Mouse (Mus musculus) colon, adult 2 months (tissue): Measurements from ENCODE around the gene Olfr147. TPM values are rescaled to one million over a fixed set of nuclear protein-coding genes. Genes with fewer than 3 reads are reported as not detected.

Source experiments
- polyA plus RNA-seq: library from polyadenylated mRNA; depleted of rRNA; stranded (reverse); fragments of >200 nt; gene quantifications from 2 replicates; pipeline ENCODE4 v1.2.3, GENCODE M21; 2012; rRNA removed

Olfr147 gene
- polyA plus RNA-seq = not detected in 2 replicates

DNA sequence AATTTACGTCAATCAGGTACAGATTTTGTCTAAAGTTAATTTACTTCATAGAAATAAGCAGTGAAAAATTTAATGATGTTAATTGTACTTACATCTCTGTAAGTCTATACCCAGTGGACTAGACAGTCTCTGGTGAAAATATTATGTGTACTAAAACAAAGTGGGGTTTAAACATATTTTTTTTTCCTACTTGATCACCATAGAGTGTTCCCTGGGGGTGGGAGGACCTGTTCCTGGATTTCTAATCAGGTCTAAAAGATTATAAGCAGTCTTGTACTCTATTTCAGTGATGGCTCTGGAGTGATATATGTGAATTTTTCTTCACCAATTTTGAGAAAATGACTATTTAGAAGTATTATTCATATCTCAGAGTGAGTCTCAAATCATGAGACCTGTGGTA, at the start of gene Olfr147:
Gene Olfr147 (plus strand): TSS at position 301 of the 400 bp plus-strand sequence.

DNA sequence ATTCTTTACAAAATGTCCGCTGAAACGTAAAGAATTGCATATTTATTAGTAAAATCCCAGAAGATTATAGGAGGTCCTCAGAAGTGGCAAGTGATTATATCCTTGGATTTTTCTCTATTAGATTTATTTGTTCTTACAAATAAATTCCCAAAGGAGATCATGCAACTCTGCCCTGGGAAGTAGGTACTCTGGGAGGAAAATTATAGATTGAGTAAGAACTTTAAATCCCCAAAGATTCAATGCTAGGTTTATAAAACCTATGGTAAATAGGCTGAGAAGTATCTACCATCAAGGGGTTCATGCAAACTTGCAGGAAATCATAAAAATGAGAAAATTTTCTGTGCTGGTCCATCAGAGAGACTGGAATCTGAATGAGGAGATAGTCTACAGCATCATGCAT, 34.9 kb upstream of the Olfr147 start, which contains the start of gene Olfr250:
Gene Olfr250 (plus strand): TSS at position 301 of the 400 bp plus-strand sequence.

DNA sequence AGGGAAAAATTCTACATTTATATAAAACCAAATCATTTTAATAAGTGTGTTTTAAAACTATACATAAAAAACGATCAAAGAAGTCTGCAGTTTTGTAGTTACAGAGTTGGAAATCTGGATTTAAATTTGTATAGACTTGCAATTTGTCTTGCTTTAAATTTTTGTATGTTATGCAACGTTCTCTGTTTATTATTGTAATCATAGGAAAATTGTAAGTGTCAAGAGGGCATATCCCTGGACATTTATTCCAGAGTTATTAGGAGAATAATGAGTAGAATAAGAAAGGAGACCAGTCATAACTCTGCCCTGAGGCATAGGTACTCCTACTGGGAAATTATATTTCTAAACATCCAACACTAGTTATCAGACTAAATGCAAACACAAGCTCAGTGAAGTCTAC, 24.7 kb upstream of the Olfr147 start, which contains the start of gene Olfr251:
Gene Olfr251 (plus strand): TSS at position 301 of the 400 bp plus-strand sequence.

DNA sequence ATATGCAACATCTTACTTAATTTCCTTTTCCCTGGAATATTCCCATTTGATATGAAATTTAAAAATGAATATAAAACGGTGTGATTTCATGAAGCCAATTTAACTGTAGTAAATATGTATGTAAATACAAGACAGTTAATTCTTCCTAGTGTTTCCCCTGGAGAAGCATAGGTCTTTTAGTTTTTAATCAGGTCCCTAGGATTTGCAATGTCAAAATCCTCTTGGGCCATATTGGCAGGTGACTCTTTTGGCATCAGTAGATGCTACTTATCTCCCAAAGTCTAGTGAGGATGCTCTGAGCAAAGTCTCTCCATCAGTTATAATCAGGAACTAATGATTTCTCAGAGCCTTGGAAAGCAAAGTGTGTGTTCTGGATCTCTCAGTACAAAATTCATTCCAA, 27.7 kb downstream of the Olfr147 start, which contains the start of gene Olfr901:
Gene Olfr901 (plus strand): TSS at position 301 of the 400 bp plus-strand sequence.

DNA sequence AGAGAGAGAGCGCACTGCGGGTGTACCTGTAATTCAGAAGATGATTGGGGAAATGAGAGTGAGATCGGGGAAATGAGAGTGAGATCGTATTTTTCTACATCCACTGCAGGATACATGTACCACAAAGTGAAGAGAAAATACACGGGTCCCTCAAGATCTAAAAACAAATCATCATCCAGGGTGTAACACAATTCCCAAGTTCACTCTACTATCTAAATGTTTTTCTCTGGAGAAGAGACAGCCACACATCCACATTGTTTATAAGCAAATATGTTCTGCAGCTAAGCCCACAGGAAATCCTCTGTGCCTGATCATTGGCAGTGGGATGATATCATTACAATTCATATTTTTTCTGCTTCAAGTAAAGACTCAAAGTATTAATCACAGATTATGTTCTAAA, 45.9 kb downstream of the Olfr147 start, which contains the start of gene Olfr902:
Gene Olfr902 (plus strand): TSS at position 301 of the 400 bp plus-strand sequence.

Other genes with a start within 250 kb of the Olfr147 start
- not detected in 2 replicates for gene Olfr891, start 220.9 kb upstream of the Olfr147 start, polyA plus RNA-seq
- gene Olfr893, start 193.3 kb upstream of the Olfr147 start, polyA plus RNA-seq = not detected in 2 replicates
- gene Olfr894, start 183.6 kb upstream of the Olfr147 start, polyA plus RNA-seq = not detected in 2 replicates
- not detected in 2 replicates for gene Olfr143, start 148.9 kb upstream of the Olfr147 start, polyA plus RNA-seq
- gene Olfr895, start 133.8 kb upstream of the Olfr147 start, polyA plus RNA-seq = not detected in 2 replicates
- gene Olfr896-ps1, start 110.6 kb upstream of the Olfr147 start, polyA plus RNA-seq = not detected in 2 replicates
- not detected in 2 replicates for gene Olfr25, start 72.6 kb upstream of the Olfr147 start, polyA plus RNA-seq
- not detected in 2 replicates for gene Olfr898, start 53.3 kb upstream of the Olfr147 start, polyA plus RNA-seq
- not detected in 2 replicates for gene Olfr250, start 34.8 kb upstream of the Olfr147 start, polyA plus RNA-seq
- not detected in 2 replicates for gene Olfr251, start 24.6 kb upstream of the Olfr147 start, polyA plus RNA-seq
- gene Olfr901, start 27.8 kb downstream of the Olfr147 start, polyA plus RNA-seq = not detected in 2 replicates
- gene Olfr902, start 46.0 kb downstream of the Olfr147 start, polyA plus RNA-seq = not detected in 2 replicates
- gene Olfr904, start 61.4 kb downstream of the Olfr147 start, polyA plus RNA-seq = not detected in 2 replicates
- not detected in 2 replicates for gene Olfr905, start 69.4 kb downstream of the Olfr147 start, polyA plus RNA-seq
- gene Olfr906, start 85.4 kb downstream of the Olfr147 start, polyA plus RNA-seq = not detected in 2 replicates
- gene Olfr907, start 94.1 kb downstream of the Olfr147 start, polyA plus RNA-seq = not detected in 2 replicates
- gene Olfr911-ps1, start 119.9 kb downstream of the Olfr147 start, polyA plus RNA-seq = not detected in 2 replicates
- not detected in 2 replicates for gene Olfr910, start 136.2 kb downstream of the Olfr147 start, polyA plus RNA-seq
- gene Olfr912, start 178.5 kb downstream of the Olfr147 start, polyA plus RNA-seq = not detected in 2 replicates
- not detected in 2 replicates for gene Olfr913, start 191.1 kb downstream of the Olfr147 start, polyA plus RNA-seq
- not detected in 2 replicates for gene Olfr914, start 203.4 kb downstream of the Olfr147 start, polyA plus RNA-seq